Mouse (Mus musculus) erythroblast, embryonic 14.5 days (primary cell): ENCODE data around the gene Slc51b.

Experiments used
- GATA1 ChIP-seq: IDR thresholded peaks from 2 replicates; pipeline ENCODE4 v1.6.1; 2012; ENCODE audit warnings: low read length, inconsistent platforms, mixed read lengths
- TAL1 ChIP-seq: IDR thresholded peaks from 3 replicates; pipeline ENCODE4 v1.6.1; 2012; ENCODE audit warnings: low read length, inconsistent platforms, mixed read lengths

- no peak for TF ChIP-seq TAL1
- no peak for TF ChIP-seq GATA1
Observed at GRCm38 (mm10) chr9:65381017-65381590, 41.7 kb downstream of the Slc51b start.
